Mouse (Mus musculus) erythroblast, embryonic 14.5 days (primary cell): ENCODE data around the gene Coa3. TPM values are rescaled to one million over a fixed set of nuclear protein-coding genes. Genes with fewer than 3 reads are reported as not detected.

Experiments
- H3K27me3 ChIP-seq: 2 replicates; pipeline ENCODE4 v1.6.1; 2012; ENCODE audit warnings: inconsistent platforms; ENCODE audit not compliant: control insufficient read depth
- H3K36me3 ChIP-seq: 2 replicates; pipeline ENCODE4 v1.6.1; 2012; ENCODE audit warnings: mild to moderate bottlenecking, inconsistent platforms; ENCODE audit not compliant: control insufficient read depth
- H3K4me1 ChIP-seq: 2 replicates; pipeline ENCODE4 v1.6.1; 2012; ENCODE audit warnings: inconsistent platforms; ENCODE audit not compliant: control insufficient read depth
- H3K4me3 ChIP-seq: replicated peaks from 2 replicates; pipeline ENCODE3; 2012; ENCODE audit warnings: moderate library complexity, mild to moderate bottlenecking, inconsistent platforms
- H3K9me3 ChIP-seq: 2 replicates; pipeline ENCODE4 v1.6.1; 2012; ENCODE audit warnings: low read length, inconsistent platforms, mixed read lengths; ENCODE audit not compliant: control insufficient read depth
- GATA1 ChIP-seq: IDR thresholded peaks from 2 replicates; pipeline ENCODE4 v1.6.1; 2012; ENCODE audit warnings: low read length, inconsistent platforms, mixed read lengths
- TAL1 ChIP-seq: IDR thresholded peaks from 3 replicates; pipeline ENCODE4 v1.6.1; 2012; ENCODE audit warnings: low read length, inconsistent platforms, mixed read lengths
- polyA plus RNA-seq: library from polyadenylated mRNA; stranded (reverse); fragments of >175 nt; gene quantifications from 2 replicates; pipeline ENCODE4 v1.2.3, GENCODE M21; 2012

Gene Coa3
- polyA plus RNA-seq, 1 experiment, result 2.2 TPM

- TF ChIP-seq TAL1 (no peak), GATA1 (no peak)
Observed at GRCm38 (mm10) chr11:101315082-101315650, 36.3 kb upstream of the Coa3 start.

GRCm38 (mm10) chr11:101314567-101314966 lies 35.7 kb upstream of the Coa3 start:
- TF ChIP-seq TAL1 (no peak), GATA1 (no peak)

More at GRCm38 (mm10) chr11:101315082-101315650, 36.3 kb upstream of the Coa3 start:
- H3K4me1 ChIP-seq, result peaks cover 69% of the 10 kb centered on the region
- H3K4me3 ChIP-seq, result peak overlapping the region; percentile 74
- peaks cover 56% of the 10 kb centered on the region for H3K36me3 ChIP-seq
- no peaks in the 10 kb centered on the region for H3K27me3 ChIP-seq
- 0 out of 2 replicates have a peak, but pooled peaks cover 3% of the 10 kb centered on the region for H3K9me3 ChIP-seq

GRCm38 (mm10) chr11:101312150-101312549 lies 33.2 kb upstream of the Coa3 start:
- Histone ChIP-seq H3K4me3 (no peak overlapping the region), H3K27me3 (peaks cover 8% of the 10 kb centered on the region), H3K4me1 (peaks cover 60% of the 10 kb centered on the region), H3K9me3 (peaks cover 3% of the 10 kb centered on the region; the same call in 1 of the 2 replicates), H3K36me3 (peaks cover 26% of the 10 kb centered on the region)
- no peak for TF ChIP-seq GATA1
- no peak for TF ChIP-seq TAL1

More at GRCm38 (mm10) chr11:101314567-101314966, 35.7 kb upstream of the Coa3 start:
- H3K27me3 ChIP-seq, result no peaks in the 10 kb centered on the region
- H3K4me1 ChIP-seq, result peaks cover 68% of the 10 kb centered on the region
- H3K4me3 ChIP-seq, result no peak overlapping the region
- H3K9me3 ChIP-seq, result 0 out of 2 replicates have a peak, but pooled peaks cover 3% of the 10 kb centered on the region
- H3K36me3 ChIP-seq, result peaks cover 50% of the 10 kb centered on the region

- TF ChIP-seq TAL1 (no peak), GATA1 (no peak)
- Histone ChIP-seq H3K36me3 (peaks cover 17% of the 10 kb centered on the region), H3K27me3 (peaks cover 18% of the 10 kb centered on the region), H3K9me3 (peaks cover 3% of the 10 kb centered on the region; the same call in 1 of the 2 replicates), H3K4me1 (peaks cover 58% of the 10 kb centered on the region), H3K4me3 (no peak overlapping the region)
Observed at GRCm38 (mm10) chr11:101311083-101311482, 32.2 kb upstream of the Coa3 start.

- TF ChIP-seq GATA1, result no peak
- TF ChIP-seq TAL1, result no peak
- Histone ChIP-seq H3K36me3 (no peaks in the 10 kb centered on the region), H3K4me1 (peaks cover 33% of the 10 kb centered on the region), H3K9me3 (no peaks in the 10 kb centered on the region; the same call in 1 of the 2 replicates), H3K4me3 (no peak overlapping the region), H3K27me3 (peaks cover 18% of the 10 kb centered on the region)
Observed at GRCm38 (mm10) chr11:101307744-101308143, 28.8 kb upstream of the Coa3 start.

GRCm38 (mm10) chr11:101302004-101302798 lies 23.3 kb upstream of the Coa3 start, which contains the start of gene Becn1:
Gene Becn1 (minus strand): TSS chr11:101302286.
- Histone ChIP-seq H3K4me1 (peaks cover 39% of the 10 kb centered on the region), H3K27me3 (peaks cover 11% of the 10 kb centered on the region), H3K36me3 (peaks cover 41% of the 10 kb centered on the region), H3K4me3 (peak within 1 kb of the TSS; percentile 70), H3K9me3 (no peaks in the 10 kb centered on the region)
- TF ChIP-seq GATA1 (no peak), TAL1 (no peak)

GRCm38 (mm10) chr11:101301299-101302003 lies 22.5 kb upstream of the Coa3 start:
- Histone ChIP-seq H3K27me3 (peaks cover 3% of the 10 kb centered on the region), H3K4me1 (peaks cover 41% of the 10 kb centered on the region), H3K4me3 (peak overlapping the region; percentile 70), H3K36me3 (peaks cover 48% of the 10 kb centered on the region), H3K9me3 (no peaks in the 10 kb centered on the region)
- TF ChIP-seq GATA1, result no peak
- TF ChIP-seq TAL1, result no peak

- H3K4me3 ChIP-seq, result peak overlapping the region; percentile 70
- H3K9me3 ChIP-seq, result no peaks in the 10 kb centered on the region
- TF ChIP-seq GATA1 (no peak), TAL1 (no peak)
- H3K36me3 ChIP-seq, result peaks cover 54% of the 10 kb centered on the region
- H3K4me1 ChIP-seq, result peaks cover 41% of the 10 kb centered on the region
- no peaks in the 10 kb centered on the region for H3K27me3 ChIP-seq
Observed at GRCm38 (mm10) chr11:101300881-101301280, 22.0 kb upstream of the Coa3 start.

GRCm38 (mm10) chr11:101295191-101295590 lies 16.3 kb upstream of the Coa3 start:
- Histone ChIP-seq H3K4me3 (no peak overlapping the region), H3K4me1 (peaks cover 18% of the 10 kb centered on the region), H3K9me3 (no peaks in the 10 kb centered on the region), H3K36me3 (peaks cover 100% of the 10 kb centered on the region), H3K27me3 (no peaks in the 10 kb centered on the region)
- TF ChIP-seq TAL1, result no peak
- TF ChIP-seq GATA1, result no peak
